Mouse (Mus musculus): ENCODE data around the gene Gm10663. TPM values are rescaled to one million over a fixed set of nuclear protein-coding genes. Genes with fewer than 3 reads are reported as not detected.

The Gm10663 gene
- polyA plus RNA-seq (2012; rRNA removed) = not detected in 2 replicates

DNA sequence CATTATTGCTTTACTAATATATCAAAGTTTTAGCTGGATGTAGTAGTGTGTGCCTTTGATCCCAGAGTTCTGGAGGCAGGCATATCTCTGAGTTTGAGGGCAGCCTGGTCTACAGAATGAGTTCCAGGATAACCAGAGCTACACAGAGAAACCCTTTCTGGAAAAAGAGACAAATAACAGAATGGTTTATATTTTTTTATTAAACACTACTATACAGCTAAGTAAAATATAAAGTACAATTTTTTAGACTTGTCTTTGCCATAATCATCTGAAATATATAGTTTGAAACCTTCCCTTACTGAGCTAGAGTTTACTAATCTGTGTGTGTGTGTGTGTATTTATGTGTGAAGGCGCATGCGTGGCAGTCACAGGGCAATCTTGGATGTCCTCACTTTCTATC lies at the start of gene Gm10663:
TSS of gene Gm10663 (plus strand) at position 301 of the 400 bp plus-strand sequence.

DNA sequence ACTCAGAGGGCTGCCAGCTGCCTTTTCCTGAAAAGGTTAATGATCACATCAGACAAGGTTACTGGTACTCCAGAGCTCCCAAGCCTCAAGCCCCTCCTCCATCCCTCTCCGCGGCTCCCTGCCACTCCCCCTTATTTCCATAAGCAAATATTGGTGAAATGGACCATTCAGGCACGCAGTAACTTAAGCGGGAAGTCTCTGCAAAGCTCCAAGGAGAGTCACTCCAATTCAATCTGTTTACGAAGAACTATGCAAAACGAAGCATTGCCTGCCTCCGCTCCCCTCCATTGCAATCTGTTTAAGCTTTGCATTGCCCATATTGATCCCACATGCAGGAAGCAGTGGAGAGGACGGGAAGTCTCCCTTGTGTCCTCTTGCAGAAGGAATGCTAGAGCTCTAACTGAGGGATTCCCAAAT lies 37.7 kb upstream of the Gm10663 start, which contains the start of gene Apela:
TSS of gene Apela (minus strand) at position 220 of the 417 bp plus-strand sequence.

Other genes starting within 250 kb of the Gm10663 start
- gene Klhl2, start 225.0 kb upstream of the Gm10663 start, polyA plus RNA-seq (2012; rRNA removed) = 14.7 and 15.0 TPM in 2 replicates
- 47.0 and 58.3 TPM in 2 replicates for gene Tmem192, start 127.8 kb upstream of the Gm10663 start, polyA plus RNA-seq (2012; rRNA removed)
- gene Trim75, start 87.2 kb upstream of the Gm10663 start, polyA plus RNA-seq (2012; rRNA removed) = 2.3 and 2.8 TPM in 2 replicates
- 2.6 and 3.5 TPM in 2 replicates for gene Trim61, start 56.5 kb upstream of the Gm10663 start, polyA plus RNA-seq (2012; rRNA removed)
- 0.33 and 0.85 TPM in 2 replicates for gene Trim60, start 56.4 kb upstream of the Gm10663 start, polyA plus RNA-seq (2012; rRNA removed)
- gene Apela, start 37.7 kb upstream of the Gm10663 start, polyA plus RNA-seq (2012; rRNA removed) = 0.23 and 0.25 TPM in 2 replicates
- gene BC030870, start 54.5 kb downstream of the Gm10663 start, polyA plus RNA-seq (2012; rRNA removed) = not detected in 2 replicates